Mouse (Mus musculus) small intestine, adult 2 months (tissue): ENCODE results near the gene Cdkn2aipnl. TPM values are rescaled to one million over a fixed set of nuclear protein-coding genes. Genes with fewer than 3 reads are reported as not detected.

Experiments used
- H3K27ac ChIP-seq: fragments of 200-500 bp; 2 replicates; pipeline ENCODE4 v1.5.1; 2012; ENCODE audit warnings: low read depth, low read length, control low read depth, inconsistent platforms; ENCODE audit not compliant: insufficient read depth
- H3K27me3 ChIP-seq: fragments of 200-500 bp; 2 replicates; pipeline ENCODE4 v1.6.1; 2012; ENCODE audit warnings: mild to moderate bottlenecking, moderate library complexity, low read length, inconsistent platforms; ENCODE audit not compliant: control insufficient read depth, insufficient read depth
- H3K36me3 ChIP-seq: fragments of 200-500 bp; 2 replicates; pipeline ENCODE4 v1.6.1; 2012; ENCODE audit warnings: mild to moderate bottlenecking, low read length, control low read depth, inconsistent platforms; ENCODE audit not compliant: control insufficient read depth, insufficient read depth
- H3K4me1 ChIP-seq: fragments of 200-500 bp; 2 replicates; pipeline ENCODE4 v1.6.1; 2012; ENCODE audit warnings: low read length, inconsistent platforms, mixed read lengths; ENCODE audit not compliant: control insufficient read depth, insufficient read depth, insufficient read length
- H3K4me3 ChIP-seq: fragments of 200-500 bp; 2 replicates; pipeline ENCODE4 v1.5.1; 2012; ENCODE audit warnings: low read depth, mild to moderate bottlenecking, control low read depth, inconsistent platforms, low read length, moderate library complexity
- CTCF ChIP-seq: fragments of 200-500 bp; IDR thresholded peaks from 2 replicates; pipeline ENCODE4 v1.5.1; 2012; ENCODE audit warnings: low read depth, mild to moderate bottlenecking, control low read depth, inconsistent platforms, low read length, moderate library complexity, mixed read lengths; ENCODE audit not compliant: insufficient replicate concordance, insufficient read length; ENCODE audit errors: extremely low read depth
- POLR2A ChIP-seq: fragments of 200-500 bp; IDR thresholded peaks from 2 replicates; pipeline ENCODE4 v1.6.1; 2012; ENCODE audit warnings: low read depth, mild to moderate bottlenecking, control low read depth, inconsistent platforms, low read length, moderate library complexity
- WGBS: fragments of 180-500 bp; shearing (Covaris S2); methylation state at CpG from one replicate; pipeline ENCODE4 v1.1.7; 2018; 5-methylcytosine and 5-hydroxymethylcytosine counted together
- polyA plus RNA-seq: library from polyadenylated mRNA; depleted of rRNA; stranded (reverse); fragments of >200 nt; gene quantifications from 2 replicates; pipeline ENCODE4 v1.2.3, GENCODE M21; 2012

The Cdkn2aipnl gene
- polyA plus RNA-seq, 1 experiment: 14.0 TPM

DNA sequence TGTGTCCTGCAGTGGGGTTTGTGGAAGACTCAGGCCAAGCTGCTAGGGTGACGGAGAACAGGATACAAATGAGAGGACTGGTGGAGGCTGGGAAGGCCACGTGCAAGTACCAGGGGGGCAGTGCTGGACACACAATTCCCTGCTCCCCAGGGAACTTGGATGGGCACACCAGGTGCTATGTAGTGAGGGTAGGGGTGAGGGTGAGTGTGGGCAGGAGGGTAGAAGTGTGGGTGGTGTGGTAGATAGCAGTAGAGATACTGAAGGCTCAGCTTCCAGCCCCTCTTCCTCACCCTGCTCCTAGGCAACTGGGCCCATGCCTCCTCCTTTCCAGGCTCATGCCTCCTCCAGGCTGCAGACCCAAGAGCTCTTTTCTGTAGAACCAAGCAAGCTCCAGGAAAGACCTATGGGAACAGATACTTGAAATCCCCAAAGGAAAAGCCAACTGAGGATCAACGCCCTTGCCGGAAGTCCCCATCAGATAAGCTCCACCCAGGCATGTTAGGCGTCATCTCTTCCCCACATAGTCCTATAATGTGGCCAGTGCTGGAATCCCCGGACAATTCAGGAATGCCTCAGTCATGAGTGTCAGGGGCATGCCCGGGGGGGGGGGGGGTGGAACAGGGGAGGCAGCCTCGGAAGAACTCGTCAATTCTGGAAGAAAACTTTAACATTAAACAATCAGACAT is 18.2 kb upstream of the Cdkn2aipnl start:
- Histone ChIP-seq H3K27ac (no peak overlapping the region), H3K4me1 (peaks cover 4% of the 10 kb centered on the region; the same call in 1 of the 2 replicates), H3K4me3 (no peak overlapping the region), H3K36me3 (no peaks in the 10 kb centered on the region), H3K27me3 (no peaks in the 10 kb centered on the region)
- WGBS: 72% methylated on average over 9 of the region's 9 CpGs
- TF ChIP-seq POLR2A (no peak), CTCF (no peak)

- 89% methylated on average over 9 of the region's 9 CpGs for WGBS
- Histone ChIP-seq H3K36me3 (no peaks in the 10 kb centered on the region), H3K4me1 (peaks cover 4% of the 10 kb centered on the region; the same call in 1 of the 2 replicates), H3K27ac (no peak overlapping the region), H3K4me3 (no peak overlapping the region), H3K27me3 (no peaks in the 10 kb centered on the region)
- no peak for TF ChIP-seq POLR2A
- no peak for TF ChIP-seq CTCF
These were observed 17.5 kb upstream of the Cdkn2aipnl start for GRCm38 (mm10) chr11:51949919-51950318.

- no peak for TF ChIP-seq CTCF
- TF ChIP-seq POLR2A: no peak
- H3K27me3 ChIP-seq: no peaks in the 10 kb centered on the region
- 38% methylated on average over 5 of the region's 5 CpGs for WGBS
- H3K4me1 ChIP-seq: peaks cover 4% of the 10 kb centered on the region; the same call in 1 of the 2 replicates
- no peak overlapping the region for H3K27ac ChIP-seq
- no peak overlapping the region for H3K4me3 ChIP-seq
- H3K36me3 ChIP-seq: no peaks in the 10 kb centered on the region
These were observed 15.5 kb upstream of the Cdkn2aipnl start for GRCm38 (mm10) chr11:51951861-51952420.

- Histone ChIP-seq H3K36me3 (no peaks in the 10 kb centered on the region), H3K4me1 (no peaks in the 10 kb centered on the region), H3K27ac (no peak overlapping the region), H3K27me3 (no peaks in the 10 kb centered on the region), H3K4me3 (no peak overlapping the region)
- 73% methylated on average over 9 of the region's 9 CpGs for WGBS
- TF ChIP-seq CTCF (no peak), POLR2A (no peak)
These were observed 11.3 kb upstream of the Cdkn2aipnl start for GRCm38 (mm10) chr11:51956112-51956511.

DNA sequence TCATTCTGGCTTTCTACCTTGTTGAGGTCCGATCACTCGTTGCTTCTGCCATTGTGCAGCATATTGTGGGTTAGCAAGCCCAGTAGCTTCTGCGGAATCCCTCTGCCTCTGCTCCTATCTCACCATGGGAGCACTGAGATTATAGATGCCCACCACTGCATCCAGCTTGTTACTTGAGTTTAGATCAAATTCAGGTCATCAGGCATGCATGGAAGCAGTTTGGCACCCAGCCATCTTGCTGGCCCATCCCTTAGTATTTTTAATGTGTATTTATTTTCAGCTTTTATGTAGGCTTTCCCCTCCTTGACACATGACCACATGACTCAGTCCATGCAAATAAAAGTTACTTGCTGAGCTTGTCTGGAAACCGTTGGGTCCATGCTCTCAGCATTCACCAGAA is 9.7 kb upstream of the Cdkn2aipnl start:
- no peak for TF ChIP-seq POLR2A
- TF ChIP-seq CTCF: no peak
- Histone ChIP-seq H3K27ac (no peak overlapping the region), H3K4me3 (no peak overlapping the region), H3K27me3 (no peaks in the 10 kb centered on the region), H3K4me1 (no peaks in the 10 kb centered on the region), H3K36me3 (no peaks in the 10 kb centered on the region)
- WGBS: 85% methylated on average over 4 of the region's 4 CpGs

GRCm38 (mm10) chr11:51959511-51959910 is 8.0 kb upstream of the Cdkn2aipnl start:
- TF ChIP-seq CTCF: no peak
- TF ChIP-seq POLR2A: no peak
- H3K4me1 ChIP-seq: no peaks in the 10 kb centered on the region
- no peak overlapping the region for H3K4me3 ChIP-seq
- 82% methylated on average over 5 of the region's 5 CpGs for WGBS
- no peaks in the 10 kb centered on the region for H3K36me3 ChIP-seq
- no peaks in the 10 kb centered on the region for H3K27me3 ChIP-seq
- no peak overlapping the region for H3K27ac ChIP-seq

DNA sequence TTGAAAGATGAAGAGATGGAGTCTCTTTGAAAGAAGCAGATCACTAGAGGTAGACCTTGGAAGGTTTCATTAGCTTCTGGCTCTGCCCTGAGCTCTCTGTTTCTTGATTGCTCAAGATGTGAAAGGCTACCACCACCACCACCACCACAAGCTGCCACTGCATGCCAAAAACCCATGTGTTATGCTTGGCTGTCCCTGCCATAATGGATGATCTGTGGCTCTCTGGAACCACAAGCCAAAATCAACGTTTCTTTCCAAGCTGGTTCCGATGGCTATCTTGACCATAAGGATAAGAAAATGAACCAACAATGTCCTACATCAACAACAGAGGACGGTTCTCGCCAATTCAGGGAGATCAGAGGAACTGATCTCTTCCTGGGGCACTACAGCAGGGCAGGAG is 7.4 kb upstream of the Cdkn2aipnl start:
- Histone ChIP-seq H3K4me1 (no peaks in the 10 kb centered on the region), H3K4me3 (no peak overlapping the region), H3K27ac (no peak overlapping the region), H3K27me3 (no peaks in the 10 kb centered on the region), H3K36me3 (no peaks in the 10 kb centered on the region)
- WGBS: 92% methylated on average over 4 of the region's 4 CpGs
- TF ChIP-seq CTCF: no peak
- TF ChIP-seq POLR2A: no peak
